Mouse (Mus musculus) kidney, postnatal 0 days (tissue): ENCODE results near the gene Btbd1. TPM values are rescaled to one million over a fixed set of nuclear protein-coding genes. Genes with fewer than 3 reads are reported as not detected.

Experiments
- ATAC-seq: fragments of 200-750 bp; cut with Nextera tagmentation; replicated peaks from 2 replicates; pipeline ENCODE4 v1.8.0; 2017; ENCODE audit warnings: low read depth, moderate number of reproducible peaks, moderate TSS enrichment, moderate library complexity; ENCODE audit not compliant: low FRiP score
- DNase-seq: peaks from one replicate; pipeline ENCODE4 v3.0.0-alpha.2; 2016; ENCODE audit warnings: low spot score
- H3K27ac ChIP-seq: fragments of 300-500 bp; sonication (generic); 2 replicates; pipeline ENCODE4 v1.5.1; 2014; ENCODE audit warnings: mild to moderate bottlenecking
- H3K27me3 ChIP-seq: fragments of 300-500 bp; sonication (generic); 2 replicates; pipeline ENCODE4 v1.6.1; 2014; ENCODE audit warnings: low read length, mixed read lengths; ENCODE audit not compliant: insufficient read depth
- H3K36me3 ChIP-seq: fragments of 300-500 bp; sonication (generic); 2 replicates; pipeline ENCODE4 v1.6.1; 2014; ENCODE audit warnings: low read length, mixed read lengths; ENCODE audit not compliant: insufficient read depth
- H3K4me1 ChIP-seq: fragments of 300-500 bp; sonication (generic); replicated peaks from 2 replicates; pipeline ENCODE4 v1.6.1; 2014; ENCODE audit warnings: antibody characterized with exemption, low read length, mixed read lengths; ENCODE audit not compliant: insufficient read depth
- H3K4me2 ChIP-seq: fragments of 300-500 bp; sonication (generic); 2 replicates; pipeline ENCODE4 v1.6.1; 2014; ENCODE audit warnings: mild to moderate bottlenecking, low read length, moderate library complexity, mixed read lengths
- H3K4me3 ChIP-seq: fragments of 300-500 bp; sonication (generic); replicated peaks from 2 replicates; pipeline ENCODE4 v1.5.1; 2014; ENCODE audit warnings: low read depth, low read length
- H3K9ac ChIP-seq: fragments of 300-500 bp; sonication (generic); 2 replicates; pipeline ENCODE4 v1.6.1; 2014; ENCODE audit warnings: low read depth, low read length
- H3K9me3 ChIP-seq: fragments of 300-500 bp; sonication (generic); replicated peaks from 2 replicates; pipeline ENCODE4 v1.6.1; 2016; ENCODE audit warnings: low read length, inconsistent platforms, mixed read lengths
- CTCF ChIP-seq: IDR thresholded peaks from 2 replicates; pipeline ENCODE4 v1.5.1; 2016; ENCODE audit warnings: antibody characterized with exemption, low read depth, mild to moderate bottlenecking, moderate library complexity
- WGBS: fragments of 180-500 bp; shearing (Covaris S2); extraction: QIAGEN DNeasy Blood & Tissue Kit; methylation state at CpG from one replicate; pipeline ENCODE4 v1.1.7; 2014; 5-methylcytosine and 5-hydroxymethylcytosine counted together
- polyA plus RNA-seq: library from polyadenylated mRNA; unstranded; fragments of >200 nt; fragmentation: Nextera tagmentation; extraction: Ambion mirVana; gene quantifications from 2 replicates; pipeline ENCODE4 v1.2.1, GENCODE M21; 2015

Btbd1 gene
- polyA plus RNA-seq, 1 experiment from 2014 or later, result 76.5 TPM

GRCm38 (mm10) chr7:81747956-81748355 lies 81.3 kb downstream of the Btbd1 start:
- H3K9me3 ChIP-seq, result no peaks in the 10 kb centered on the region
- H3K4me2 ChIP-seq, result no peak overlapping the region
- ATAC-seq, result no peak
- TF ChIP-seq CTCF, result no peak
- WGBS, result 77% methylated on average over 3 of the region's 3 CpGs
- DNase-seq, result no peak
- no peaks in the 10 kb centered on the region for H3K36me3 ChIP-seq
- H3K27ac ChIP-seq, result no peak overlapping the region
- no peaks in the 10 kb centered on the region for H3K27me3 ChIP-seq
- no peak overlapping the region for H3K4me3 ChIP-seq
- no peaks in the 10 kb centered on the region for H3K4me1 ChIP-seq
- H3K9ac ChIP-seq, result no peak overlapping the region

- Histone ChIP-seq H3K9me3 (no peaks in the 10 kb centered on the region), H3K4me2 (no peak overlapping the region), H3K27ac (no peak overlapping the region), H3K4me1 (no peaks in the 10 kb centered on the region), H3K9ac (no peak overlapping the region), H3K27me3 (no peaks in the 10 kb centered on the region), H3K36me3 (no peaks in the 10 kb centered on the region), H3K4me3 (no peak overlapping the region)
- DNase-seq (peak; percentile 40), ATAC-seq (no peak)
- TF ChIP-seq CTCF, result peak; percentile 69
- 60% methylated on average over 4 of the region's 4 CpGs for WGBS
Measured at GRCm38 (mm10) chr7:81744145-81744544, 85.1 kb downstream of the Btbd1 start.

Other genes starting within 250 kb of the Btbd1 start
- gene Homer2, start 121.9 kb downstream of the Btbd1 start, polyA plus RNA-seq, result 8.2 and 8.4 TPM in 2 replicates
- 173 and 175 TPM in 2 replicates for gene Ramac, start 66.5 kb downstream of the Btbd1 start, polyA plus RNA-seq
- 46.4 and 49.0 TPM in 2 replicates for gene 3110040N11Rik, start 40.0 kb downstream of the Btbd1 start, polyA plus RNA-seq
- not detected in 2 replicates for gene Gm10160, start 26.4 kb upstream of the Btbd1 start, polyA plus RNA-seq
- gene Tm6sf1, start 29.6 kb upstream of the Btbd1 start, polyA plus RNA-seq, result 10.4 TPM in 2 replicates
- 12.7 and 12.9 TPM in 2 replicates for gene Hdgfl3, start 105.0 kb upstream of the Btbd1 start, polyA plus RNA-seq
- 0.04 and 0.05 TPM in 2 replicates for gene Bnc1, start 162.9 kb upstream of the Btbd1 start, polyA plus RNA-seq